Mouse (Mus musculus) liver, postnatal 0 days (tissue): ENCODE results near the gene Inpp4a. TPM values are rescaled to one million over a fixed set of nuclear protein-coding genes. Genes with fewer than 3 reads are reported as not detected.

ENCODE experiments used
- ATAC-seq: fragments of 200-750 bp; cut with Nextera tagmentation; 2 replicates; pipeline ENCODE4 v1.8.0; 2017; ENCODE audit warnings: mild to moderate bottlenecking, moderate library complexity
- DNase-seq: peaks from one replicate; pipeline ENCODE4 v3.0.0-alpha.2; 2016
- H3K27ac ChIP-seq: fragments of 300-500 bp; sonication (generic); 2 replicates; pipeline ENCODE4 v1.5.1; 2014; ENCODE audit warnings: antibody characterized with exemption, moderate library complexity, mild to moderate bottlenecking, low read depth
- H3K27me3 ChIP-seq: fragments of 300-500 bp; sonication (generic); 2 replicates; pipeline ENCODE4 v1.6.1; 2014; ENCODE audit warnings: low read length, control low read depth, mixed read lengths; ENCODE audit not compliant: insufficient read depth
- H3K36me3 ChIP-seq: fragments of 300-500 bp; sonication (generic); replicated peaks from 2 replicates; pipeline ENCODE4 v1.6.1; 2014; ENCODE audit warnings: mild to moderate bottlenecking, control low read depth, low read length, moderate library complexity, mixed read lengths; ENCODE audit not compliant: insufficient read depth
- H3K4me1 ChIP-seq: fragments of 300-500 bp; sonication (generic); 2 replicates; pipeline ENCODE4 v1.6.1; 2014; ENCODE audit warnings: antibody characterized with exemption, mild to moderate bottlenecking, control low read depth; ENCODE audit not compliant: insufficient read depth
- H3K4me2 ChIP-seq: fragments of 300-500 bp; sonication (generic); 2 replicates; pipeline ENCODE4 v1.6.1; 2014; ENCODE audit warnings: low read depth, mild to moderate bottlenecking, low read length, moderate library complexity, mixed read lengths
- H3K4me3 ChIP-seq: fragments of 300-500 bp; sonication (generic); 2 replicates; pipeline ENCODE4 v1.5.1; 2014; ENCODE audit warnings: low read depth, low read length
- H3K9ac ChIP-seq: fragments of 300-500 bp; sonication (generic); replicated peaks from 2 replicates; pipeline ENCODE4 v1.6.1; 2014; ENCODE audit warnings: mild to moderate bottlenecking, moderate library complexity
- H3K9me3 ChIP-seq: fragments of 300-500 bp; sonication (generic); 2 replicates; pipeline ENCODE4 v1.6.1; 2016; ENCODE audit warnings: mild to moderate bottlenecking, control low read depth, low read length, mixed read lengths
- CTCF ChIP-seq: sonication (generic); IDR thresholded peaks from 2 replicates; pipeline ENCODE4 v1.5.1; 2016; ENCODE audit warnings: antibody characterized with exemption, low read depth
- EP300 ChIP-seq: IDR thresholded peaks from 2 replicates; pipeline ENCODE4 v1.6.1; 2016; ENCODE audit warnings: antibody characterized with exemption, low read depth, mild to moderate bottlenecking
- WGBS: fragments of 180-500 bp; shearing (Covaris S2); extraction: QIAGEN DNeasy Blood & Tissue Kit; methylation state at CpG from one replicate; pipeline ENCODE4 v1.1.7; 2014; ENCODE audit not compliant: insufficient replicate concordance; 5-methylcytosine and 5-hydroxymethylcytosine counted together
- polyA plus RNA-seq: library from polyadenylated mRNA; unstranded; fragments of >200 nt; fragmentation: Nextera tagmentation; extraction: Ambion mirVana; gene quantifications from 2 replicates; pipeline ENCODE4 v1.2.1, GENCODE M21; 2015

Inpp4a gene
- polyA plus RNA-seq, 1 experiment from 2014 or later = 6.7 TPM

GRCm38 (mm10) chr1:37356305-37356704 is 56.6 kb downstream of the Inpp4a start:
- Histone ChIP-seq H3K27me3 (no peaks in the 10 kb centered on the region), H3K36me3 (peaks cover 13% of the 10 kb centered on the region), H3K9ac (no peak overlapping the region), H3K27ac (no peak overlapping the region), H3K4me1 (no peaks in the 10 kb centered on the region; the same call in none of the 2 replicates), H3K4me2 (no peak overlapping the region), H3K9me3 (no peaks in the 10 kb centered on the region), H3K4me3 (no peak overlapping the region)
- ATAC-seq = no peak
- no peak for DNase-seq
- TF ChIP-seq EP300 (no peak), CTCF (no peak)
- 77% methylated on average over 3 of the region's 3 CpGs for WGBS

GRCm38 (mm10) chr1:37357173-37357572 is 57.5 kb downstream of the Inpp4a start:
- no peak for ATAC-seq
- TF ChIP-seq CTCF (no peak), EP300 (no peak)
- Histone ChIP-seq H3K4me1 (no peaks in the 10 kb centered on the region; the same call in none of the 2 replicates), H3K27ac (no peak overlapping the region), H3K9me3 (no peaks in the 10 kb centered on the region), H3K4me3 (no peak overlapping the region), H3K9ac (no peak overlapping the region), H3K27me3 (no peaks in the 10 kb centered on the region), H3K4me2 (no peak overlapping the region), H3K36me3 (peaks cover 13% of the 10 kb centered on the region)
- DNase-seq = no peak
- 69% methylated on average over 6 of the region's 6 CpGs for WGBS

- Histone ChIP-seq H3K36me3 (peaks cover 17% of the 10 kb centered on the region), H3K27me3 (no peaks in the 10 kb centered on the region), H3K9me3 (no peaks in the 10 kb centered on the region), H3K4me3 (no peak overlapping the region), H3K27ac (no peak overlapping the region), H3K4me2 (no peak overlapping the region), H3K4me1 (no peaks in the 10 kb centered on the region; the same call in 1 of the 2 replicates), H3K9ac (no peak overlapping the region)
- DNase-seq (no peak), ATAC-seq (no peak)
- TF ChIP-seq EP300 (no peak), CTCF (no peak)
- 80% methylated on average over 8 of the region's 8 CpGs for WGBS
Measured at GRCm38 (mm10) chr1:37358621-37359020, 59.0 kb downstream of the Inpp4a start.

GRCm38 (mm10) chr1:37359395-37360092 is 59.9 kb downstream of the Inpp4a start:
- no peaks in the 10 kb centered on the region for H3K9me3 ChIP-seq
- ATAC-seq (no peak), DNase-seq (no peak)
- H3K36me3 ChIP-seq = peaks cover 21% of the 10 kb centered on the region
- H3K4me1 ChIP-seq = no peaks in the 10 kb centered on the region; the same call in 1 of the 2 replicates
- WGBS = 80% methylated on average over 6 of the region's 6 CpGs
- no peak overlapping the region for H3K27ac ChIP-seq
- no peak for TF ChIP-seq CTCF
- TF ChIP-seq EP300 = no peak
- H3K27me3 ChIP-seq = no peaks in the 10 kb centered on the region
- no peak overlapping the region for H3K4me2 ChIP-seq
- no peak overlapping the region for H3K9ac ChIP-seq
- H3K4me3 ChIP-seq = no peak overlapping the region

GRCm38 (mm10) chr1:37360781-37361180 is 61.1 kb downstream of the Inpp4a start:
- Histone ChIP-seq H3K4me3 (no peak overlapping the region), H3K27ac (peak overlapping the region; percentile 58), H3K4me2 (no peak overlapping the region), H3K9me3 (no peaks in the 10 kb centered on the region), H3K36me3 (peaks cover 26% of the 10 kb centered on the region), H3K4me1 (no peaks in the 10 kb centered on the region; the same call in 1 of the 2 replicates), H3K9ac (no peak overlapping the region), H3K27me3 (no peaks in the 10 kb centered on the region)
- ATAC-seq = peak; percentile 84
- TF ChIP-seq EP300 (peak; percentile 61; the same call in 1 of the 2 replicates), CTCF (no peak)
- no peak for DNase-seq
- WGBS = 62% methylated on average over 3 of the region's 3 CpGs

- ATAC-seq = no peak
- 92% methylated on average over 10 of the region's 10 CpGs for WGBS
- Histone ChIP-seq H3K9ac (no peak overlapping the region), H3K9me3 (no peaks in the 10 kb centered on the region), H3K4me2 (no peak overlapping the region), H3K36me3 (peaks cover 34% of the 10 kb centered on the region), H3K4me1 (no peaks in the 10 kb centered on the region), H3K27ac (no peak overlapping the region), H3K27me3 (no peaks in the 10 kb centered on the region), H3K4me3 (no peak overlapping the region)
- DNase-seq = no peak
- TF ChIP-seq CTCF (no peak), EP300 (no peak)
Measured at GRCm38 (mm10) chr1:37362721-37363120, 63.1 kb downstream of the Inpp4a start.
